Mouse (Mus musculus): ENCODE data around the gene Wnt5b. TPM values are rescaled to one million over a fixed set of nuclear protein-coding genes. Genes with fewer than 3 reads are reported as not detected.
"Not testable (repeated sequence)": the region's sequence is repeated elsewhere in the genome, so short reads cannot be mapped to it uniquely, and the experiment has no call there.

Gene Wnt5b
- polyA plus RNA-seq, 2 experiments from 2014 or later, result not detected

GRCm38 (mm10) chr6:119449060-119449499 lies 95.1 kb downstream of the Wnt5b start:
- peak; percentile 26 for ATAC-seq

- no peak for ATAC-seq
Observed at GRCm38 (mm10) chr6:119448321-119449059, 95.7 kb downstream of the Wnt5b start.

- ATAC-seq, result no peak
Observed at GRCm38 (mm10) chr6:119445671-119446607, 98.2 kb downstream of the Wnt5b start.

- ATAC-seq, result peak; percentile 64
Observed at GRCm38 (mm10) chr6:119443742-119444645, 100.2 kb downstream of the Wnt5b start.

GRCm38 (mm10) chr6:119442729-119443128 lies 101.4 kb downstream of the Wnt5b start:
- not testable (repeated sequence) for ATAC-seq

- no peak for ATAC-seq
Observed at GRCm38 (mm10) chr6:119437894-119438761, 106.0 kb downstream of the Wnt5b start.

- no peak for ATAC-seq
Observed at GRCm38 (mm10) chr6:119434394-119434793, 109.8 kb downstream of the Wnt5b start.

- no peak for ATAC-seq
Observed at GRCm38 (mm10) chr6:119431751-119432324, 112.3 kb downstream of the Wnt5b start.

- no peak for ATAC-seq
Observed at GRCm38 (mm10) chr6:119430508-119430907, 113.6 kb downstream of the Wnt5b start.

- no peak for ATAC-seq
Observed at GRCm38 (mm10) chr6:119429311-119429710, 114.8 kb downstream of the Wnt5b start.

- no peak for ATAC-seq
Observed at GRCm38 (mm10) chr6:119428611-119429010, 115.5 kb downstream of the Wnt5b start.

GRCm38 (mm10) chr6:119421001-119421400 lies 123.1 kb downstream of the Wnt5b start:
- ATAC-seq, result no peak

GRCm38 (mm10) chr6:119420357-119420756 lies 123.8 kb downstream of the Wnt5b start:
- no peak for ATAC-seq

- no peak for ATAC-seq
Observed at GRCm38 (mm10) chr6:119419412-119419811, 124.7 kb downstream of the Wnt5b start.

GRCm38 (mm10) chr6:119418392-119419251 lies 125.5 kb downstream of the Wnt5b start:
- ATAC-seq, result no peak

GRCm38 (mm10) chr6:119417821-119418220 lies 126.3 kb downstream of the Wnt5b start:
- no peak for ATAC-seq

- no peak for ATAC-seq
Observed at GRCm38 (mm10) chr6:119417354-119417753, 126.8 kb downstream of the Wnt5b start, which contains the start of gene Adipor2. TSS of gene Adipor2 (minus strand) at chr6:119417704.

- no peak for ATAC-seq
Observed at GRCm38 (mm10) chr6:119416643-119417042, 127.5 kb downstream of the Wnt5b start.

GRCm38 (mm10) chr6:119414262-119415043 lies 129.7 kb downstream of the Wnt5b start:
- ATAC-seq, result no peak
